Mouse (Mus musculus): ENCODE measurements at regions not wholly inside any gene's neighbourhood (a gene's known extent, or its start where the extent isn't known, plus 50 kb on each side); places are given as distances from the start of the nearest gene placed in this dataset.

DNA sequence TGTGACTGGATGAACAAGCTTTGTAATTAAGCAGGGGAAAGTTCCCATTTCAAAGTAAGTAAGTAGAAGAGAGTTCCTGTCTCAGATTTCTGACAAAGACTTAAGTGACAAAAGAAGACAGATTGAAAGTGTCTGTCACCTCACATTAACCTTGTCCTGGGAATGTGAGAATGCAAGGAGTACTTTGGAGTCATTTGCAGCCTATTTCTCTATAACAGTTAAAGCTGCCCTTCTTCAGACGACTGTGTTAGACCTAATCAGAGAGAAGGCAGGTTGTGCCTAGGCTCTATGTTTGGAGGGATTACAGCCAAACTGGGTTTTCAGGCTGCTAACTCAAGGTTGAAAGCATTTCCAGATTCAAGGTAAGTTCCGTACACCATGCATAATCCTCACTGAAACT lies 446.5 kb downstream of the Pdgfc start:
- Histone ChIP-seq H3K27me3 (ENCODE audit: insufficient read depth, low read length) (no peaks in the 10 kb centered on the region), H3K4me3 (replicated peaks; ENCODE audit: low read length) (no peak overlapping the region), H3K9me3 (ENCODE audit: low read length) (no peaks in the 10 kb centered on the region), H3K4me1 (replicated peaks; ENCODE audit: low read depth, low read length) (no peaks in the 10 kb centered on the region), H3K36me3 (ENCODE audit: insufficient read depth, low read length) (no peaks in the 10 kb centered on the region)
- TF ChIP-seq POU5F1 (IDR thresholded peaks at IDR 0.05; ENCODE audit: borderline replicate concordance, low read length): no peak
- TF ChIP-seq NANOG (IDR thresholded peaks at IDR 0.05; ENCODE audit: borderline replicate concordance, low read length): no peak
- TF ChIP-seq CTCF (conservative IDR thresholded peaks at IDR 0.05; ENCODE audit: low read length): no peak

DNA sequence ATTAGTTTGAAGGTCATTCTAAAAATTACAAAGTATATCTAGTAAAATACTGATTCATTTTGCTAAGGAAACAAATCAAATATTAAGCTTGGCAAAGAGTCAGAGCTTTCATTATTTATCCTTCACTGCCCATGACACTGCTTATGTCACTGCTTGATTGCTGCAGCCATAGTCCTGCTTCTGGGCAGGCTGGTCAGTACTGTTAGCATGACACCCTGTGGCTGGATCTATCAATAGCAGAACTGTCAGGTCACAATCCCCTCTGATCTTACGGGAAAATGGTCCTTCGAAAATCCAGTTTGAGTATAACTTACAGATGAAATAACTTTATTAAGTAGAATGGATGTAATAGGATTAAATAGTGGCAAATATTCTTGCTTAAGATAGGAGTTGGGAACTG lies 447.1 kb downstream of the Pdgfc start:
- Histone ChIP-seq H3K4me3 (replicated peaks; ENCODE audit: low read length) (no peak overlapping the region), H3K4me1 (replicated peaks; ENCODE audit: low read depth, low read length) (no peaks in the 10 kb centered on the region), H3K36me3 (ENCODE audit: insufficient read depth, low read length) (no peaks in the 10 kb centered on the region), H3K9me3 (ENCODE audit: low read length) (no peaks in the 10 kb centered on the region), H3K27me3 (ENCODE audit: insufficient read depth, low read length) (no peaks in the 10 kb centered on the region)
- TF ChIP-seq CTCF (conservative IDR thresholded peaks at IDR 0.05; ENCODE audit: low read length): no peak
- TF ChIP-seq NANOG (IDR thresholded peaks at IDR 0.05; ENCODE audit: borderline replicate concordance, low read length): no peak
- TF ChIP-seq POU5F1 (IDR thresholded peaks at IDR 0.05; ENCODE audit: borderline replicate concordance, low read length): no peak

DNA sequence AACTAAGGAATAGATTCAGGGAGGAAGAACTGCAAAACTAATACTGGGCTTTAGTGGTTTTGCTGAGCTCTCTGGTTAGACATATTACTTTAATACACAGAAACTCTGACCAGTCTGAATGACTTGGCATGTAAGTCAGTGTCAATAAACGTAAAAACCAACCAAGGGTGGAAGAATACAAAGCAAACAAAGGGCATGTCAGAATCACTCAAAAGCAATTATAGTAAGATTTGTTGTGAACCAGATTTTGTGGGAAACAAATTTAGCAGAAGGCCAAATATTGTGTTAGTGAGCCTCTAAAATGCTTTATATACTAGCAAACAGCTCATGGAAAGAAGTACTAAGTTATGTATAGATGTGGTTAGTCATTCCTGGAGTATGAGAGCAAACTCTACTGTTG lies 427.1 kb upstream of the Ctso start:
- H3K9me3 ChIP-seq (ENCODE audit: low read length): no peaks in the 10 kb centered on the region
- no peaks in the 10 kb centered on the region for H3K4me1 ChIP-seq (replicated peaks; ENCODE audit: low read depth, low read length)
- TF ChIP-seq POU5F1 (IDR thresholded peaks at IDR 0.05; ENCODE audit: borderline replicate concordance, low read length) (no peak), CTCF (conservative IDR thresholded peaks at IDR 0.05; ENCODE audit: low read length) (no peak), NANOG (IDR thresholded peaks at IDR 0.05; ENCODE audit: borderline replicate concordance, low read length) (no peak)
- no peak overlapping the region for H3K4me3 ChIP-seq (replicated peaks; ENCODE audit: low read length)
- H3K27me3 ChIP-seq (ENCODE audit: insufficient read depth, low read length): no peaks in the 10 kb centered on the region
- no peaks in the 10 kb centered on the region for H3K36me3 ChIP-seq (ENCODE audit: insufficient read depth, low read length)

DNA sequence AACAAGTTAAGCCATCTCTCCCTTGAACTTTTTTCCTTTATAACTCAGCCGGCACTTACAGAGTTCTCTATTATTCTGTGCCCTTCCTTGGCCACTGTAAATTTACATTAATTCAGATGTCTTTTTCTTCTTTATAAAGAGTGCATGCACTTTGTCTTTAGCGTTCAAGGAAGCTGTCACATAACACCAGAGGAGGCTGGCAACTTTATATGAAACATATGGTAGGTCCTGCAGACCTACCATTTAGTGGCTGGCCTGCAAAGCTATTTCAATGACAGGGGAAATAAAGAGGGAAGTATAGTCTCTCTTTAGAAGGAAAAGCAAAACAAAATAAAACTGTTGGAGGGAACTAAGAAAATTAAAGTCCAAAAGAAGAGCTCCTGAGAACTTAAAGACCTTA lies 423.8 kb upstream of the Ctso start:
- H3K27me3 ChIP-seq (ENCODE audit: insufficient read depth, low read length): no peaks in the 10 kb centered on the region
- H3K4me1 ChIP-seq (replicated peaks; ENCODE audit: low read depth, low read length): no peaks in the 10 kb centered on the region
- H3K36me3 ChIP-seq (ENCODE audit: insufficient read depth, low read length): no peaks in the 10 kb centered on the region
- no peaks in the 10 kb centered on the region for H3K9me3 ChIP-seq (ENCODE audit: low read length)
- no peak for TF ChIP-seq POU5F1 (IDR thresholded peaks at IDR 0.05; ENCODE audit: borderline replicate concordance, low read length)
- no peak for TF ChIP-seq NANOG (IDR thresholded peaks at IDR 0.05; ENCODE audit: borderline replicate concordance, low read length)
- TF ChIP-seq CTCF (conservative IDR thresholded peaks at IDR 0.05; ENCODE audit: low read length): no peak
- no peak overlapping the region for H3K4me3 ChIP-seq (replicated peaks; ENCODE audit: low read length)

DNA sequence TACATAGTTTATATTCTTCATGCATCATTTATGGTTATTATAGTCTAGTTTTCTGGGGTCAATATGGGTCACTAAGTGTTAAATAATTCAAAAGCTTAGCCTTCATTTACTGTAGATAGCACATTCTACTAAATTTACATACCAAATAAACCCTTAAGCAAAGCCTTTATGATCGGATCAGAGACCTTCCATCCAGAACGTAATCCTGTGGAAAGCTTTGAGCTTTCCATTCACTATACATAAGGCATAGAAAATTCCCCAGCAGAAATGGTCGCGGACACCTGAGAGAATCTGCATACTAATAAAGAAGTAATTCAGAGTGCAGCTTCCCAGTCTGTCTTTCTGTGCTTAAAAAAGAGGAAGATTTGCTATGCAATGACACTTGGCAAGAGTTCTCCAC lies 410.6 kb upstream of the Ctso start:
- no peaks in the 10 kb centered on the region for H3K36me3 ChIP-seq (ENCODE audit: insufficient read depth, low read length)
- no peak overlapping the region for H3K4me3 ChIP-seq (replicated peaks; ENCODE audit: low read length)
- H3K9me3 ChIP-seq (ENCODE audit: low read length): 0 out of 2 replicates have a peak, but pooled peaks cover 3% of the 10 kb centered on the region
- TF ChIP-seq NANOG (IDR thresholded peaks at IDR 0.05; ENCODE audit: borderline replicate concordance, low read length) (no peak), POU5F1 (IDR thresholded peaks at IDR 0.05; ENCODE audit: borderline replicate concordance, low read length) (no peak), CTCF (conservative IDR thresholded peaks at IDR 0.05; ENCODE audit: low read length) (no peak)
- no peaks in the 10 kb centered on the region for H3K4me1 ChIP-seq (replicated peaks; ENCODE audit: low read depth, low read length)
- H3K27me3 ChIP-seq (ENCODE audit: insufficient read depth, low read length): no peaks in the 10 kb centered on the region

DNA sequence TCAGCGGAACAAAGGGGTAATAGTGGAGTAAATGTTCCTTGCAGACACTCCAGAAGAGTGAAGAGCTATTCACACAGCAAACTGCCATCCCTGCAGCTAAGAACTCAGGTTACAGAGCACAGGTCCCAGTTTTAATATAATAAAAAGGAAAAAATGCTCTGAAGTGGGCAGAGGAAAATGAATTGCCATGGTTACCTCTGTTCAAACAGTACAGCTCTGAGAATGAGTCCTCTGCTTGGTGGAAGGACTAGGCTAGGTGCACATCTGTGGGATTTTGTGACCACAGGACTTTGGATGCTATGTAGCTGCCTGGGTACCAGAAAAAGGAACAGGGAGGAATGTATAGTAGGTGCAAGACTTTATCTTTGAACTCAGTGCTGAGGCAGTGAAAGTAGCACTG lies 401.5 kb upstream of the Ctso start:
- Histone ChIP-seq H3K4me1 (replicated peaks; ENCODE audit: low read depth, low read length) (no peaks in the 10 kb centered on the region), H3K4me3 (replicated peaks; ENCODE audit: low read length) (no peak overlapping the region), H3K36me3 (ENCODE audit: insufficient read depth, low read length) (no peaks in the 10 kb centered on the region), H3K27me3 (ENCODE audit: insufficient read depth, low read length) (no peaks in the 10 kb centered on the region), H3K9me3 (ENCODE audit: low read length) (no peaks in the 10 kb centered on the region)
- TF ChIP-seq POU5F1 (IDR thresholded peaks at IDR 0.05; ENCODE audit: borderline replicate concordance, low read length) (no peak), CTCF (conservative IDR thresholded peaks at IDR 0.05; ENCODE audit: low read length) (no peak), NANOG (IDR thresholded peaks at IDR 0.05; ENCODE audit: borderline replicate concordance, low read length) (no peak)

DNA sequence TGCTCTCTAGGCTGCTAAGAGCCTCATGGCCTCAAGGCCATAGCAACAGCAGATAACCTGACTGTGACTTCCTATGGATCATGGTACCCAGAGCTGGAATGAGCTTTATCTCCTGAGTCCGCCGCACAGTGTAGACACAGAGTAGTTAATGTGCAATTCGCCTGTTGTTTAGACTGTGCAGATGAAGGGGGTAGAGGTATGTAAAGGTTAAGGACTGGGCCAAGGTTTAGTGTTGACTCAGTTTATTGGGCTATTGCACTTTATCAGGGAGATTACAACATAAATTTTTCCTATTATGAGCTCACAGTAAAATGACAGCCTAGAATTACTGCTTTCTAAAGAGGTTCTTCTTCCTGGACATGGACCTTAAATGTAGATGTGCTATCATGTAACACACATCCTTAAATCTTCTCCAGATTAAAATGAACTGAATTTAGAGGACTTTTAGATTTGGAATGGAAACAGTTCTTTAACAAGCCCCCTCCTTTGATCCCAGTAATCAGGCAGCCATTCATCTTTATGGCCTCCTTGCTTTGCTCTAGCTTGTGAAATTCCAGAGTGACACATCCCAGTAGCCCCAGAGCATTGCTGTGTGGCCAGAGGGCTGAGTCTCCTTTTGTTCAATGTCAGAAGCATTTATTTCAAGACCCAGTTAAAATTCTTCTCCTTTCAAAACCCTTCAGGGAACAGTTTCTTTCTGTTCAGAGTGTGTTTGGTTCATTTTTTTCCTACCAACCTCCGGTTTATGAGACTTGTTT lies 396.8 kb upstream of the Ctso start:
- Histone ChIP-seq H3K36me3 (ENCODE audit: insufficient read depth, low read length) (no peaks in the 10 kb centered on the region), H3K4me1 (replicated peaks; ENCODE audit: low read depth, low read length) (no peaks in the 10 kb centered on the region), H3K4me3 (replicated peaks; ENCODE audit: low read length) (no peak overlapping the region), H3K9me3 (ENCODE audit: low read length) (no peaks in the 10 kb centered on the region), H3K27me3 (ENCODE audit: insufficient read depth, low read length) (no peaks in the 10 kb centered on the region)
- TF ChIP-seq NANOG (IDR thresholded peaks at IDR 0.05; ENCODE audit: borderline replicate concordance, low read length) (no peak), POU5F1 (IDR thresholded peaks at IDR 0.05; ENCODE audit: borderline replicate concordance, low read length) (no peak), CTCF (conservative IDR thresholded peaks at IDR 0.05; ENCODE audit: low read length) (no peak)

DNA sequence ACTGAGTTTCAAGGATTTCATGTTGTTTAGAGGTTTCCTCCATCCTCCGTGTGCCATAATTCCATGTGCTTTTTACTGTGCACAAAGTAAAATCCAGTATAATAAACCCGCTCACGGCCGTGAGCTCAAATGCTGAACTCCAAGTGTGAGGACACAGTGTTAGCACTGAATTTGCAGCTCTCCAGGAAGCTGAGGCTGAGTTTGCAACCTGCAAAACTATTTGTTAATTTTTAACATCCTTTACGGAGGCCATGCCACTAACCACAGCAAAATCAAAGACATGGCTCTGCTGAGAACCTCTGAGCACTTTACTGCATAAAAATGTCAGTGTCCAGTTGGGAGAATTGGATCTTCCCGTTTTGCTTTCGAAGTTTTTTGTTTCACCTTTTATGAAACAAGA lies 377.6 kb upstream of the Ctso start:
- no peaks in the 10 kb centered on the region for H3K27me3 ChIP-seq (ENCODE audit: insufficient read depth, low read length)
- no peak overlapping the region for H3K4me3 ChIP-seq (replicated peaks; ENCODE audit: low read length)
- TF ChIP-seq CTCF (conservative IDR thresholded peaks at IDR 0.05; ENCODE audit: low read length) (no peak), NANOG (IDR thresholded peaks at IDR 0.05; ENCODE audit: borderline replicate concordance, low read length) (no peak), POU5F1 (IDR thresholded peaks at IDR 0.05; ENCODE audit: borderline replicate concordance, low read length) (no peak)
- peaks cover 7% of the 10 kb centered on the region; the same call in 1 of the 2 replicates for H3K9me3 ChIP-seq (ENCODE audit: low read length)
- H3K36me3 ChIP-seq (ENCODE audit: insufficient read depth, low read length): no peaks in the 10 kb centered on the region
- no peaks in the 10 kb centered on the region for H3K4me1 ChIP-seq (replicated peaks; ENCODE audit: low read depth, low read length)

Data from E14TG2a.4 (cell line).